Mouse (Mus musculus): ENCODE measurements around the gene Slc25a25. TPM values are rescaled to one million over a fixed set of nuclear protein-coding genes. Genes with fewer than 3 reads are reported as not detected.
A peak's percentile ranks its signal among the peaks of the same experiment; 100 is the strongest.

The Slc25a25 gene
- polyA plus RNA-seq (2012; rRNA removed) = 11.4 and 15.0 TPM in 2 replicates

GRCm38 (mm10) chr2:32450881-32451844 is at the start of gene Slc25a25:
Slc25a25 (minus strand) TSS chr2:32451445.
- TF ChIP-seq POLR2A (IDR thresholded peaks at IDR 0.05; ENCODE audit: low read depth, low read length) = peak; percentile 43
- TF ChIP-seq CTCF (IDR thresholded peaks at IDR 0.05; ENCODE audit: extremely low read depth, insufficient read depth, insufficient read length, insufficient replicate concordance) = no peak
- under 1% methylated on average over 103 of the region's 103 CpGs for WGBS
- peak; percentile 95 for DNase-seq (ENCODE audit: low read depth in 1 of 2, low spot score in 2 of 2)
- no peaks in the 10 kb centered on the region for H3K27me3 ChIP-seq (ENCODE audit: control insufficient read depth, insufficient read depth, low read length)
- H3K36me3 ChIP-seq (ENCODE audit: control insufficient read depth, insufficient read depth, low read length) = peaks cover 7% of the 10 kb centered on the region
- peak within 1 kb of the TSS; percentile 79 for H3K4me3 ChIP-seq (ENCODE audit: extremely low read depth, insufficient read depth, insufficient read length)
- H3K4me1 ChIP-seq (ENCODE audit: control insufficient read depth, insufficient read depth, insufficient read length) = peaks cover 21% of the 10 kb centered on the region
- peak within 1 kb of the TSS; percentile 89 for H3K27ac ChIP-seq (ENCODE audit: insufficient read depth, low read length)

GRCm38 (mm10) chr2:32500461-32500860 is 49.2 kb upstream of the Slc25a25 start:
- DNase-seq (ENCODE audit: low read depth in 1 of 2, low spot score in 2 of 2) = no peak
- H3K27me3 ChIP-seq (ENCODE audit: control insufficient read depth, insufficient read depth, low read length) = no peaks in the 10 kb centered on the region
- no peak overlapping the region for H3K4me3 ChIP-seq (ENCODE audit: extremely low read depth, insufficient read depth, insufficient read length)
- H3K36me3 ChIP-seq (ENCODE audit: control insufficient read depth, insufficient read depth, low read length) = no peaks in the 10 kb centered on the region
- H3K27ac ChIP-seq (ENCODE audit: insufficient read depth, low read length) = no peak overlapping the region
- WGBS = 78% methylated on average over 5 of the region's 5 CpGs
- H3K4me1 ChIP-seq (ENCODE audit: control insufficient read depth, insufficient read depth, insufficient read length) = peaks cover 4% of the 10 kb centered on the region; the same call in 1 of the 2 replicates
- no peak for TF ChIP-seq POLR2A (IDR thresholded peaks at IDR 0.05; ENCODE audit: low read depth, low read length)

GRCm38 (mm10) chr2:32499365-32499764 is 48.1 kb upstream of the Slc25a25 start:
- Histone ChIP-seq H3K27me3 (ENCODE audit: control insufficient read depth, insufficient read depth, low read length) (no peaks in the 10 kb centered on the region), H3K4me1 (ENCODE audit: control insufficient read depth, insufficient read depth, insufficient read length) (peaks cover 11% of the 10 kb centered on the region; the same call in 1 of the 2 replicates), H3K36me3 (ENCODE audit: control insufficient read depth, insufficient read depth, low read length) (no peaks in the 10 kb centered on the region), H3K27ac (ENCODE audit: insufficient read depth, low read length) (0 out of 2 replicates have a peak overlapping the region, but pooled peaks have one; percentile 14), H3K4me3 (ENCODE audit: extremely low read depth, insufficient read depth, insufficient read length) (no peak overlapping the region)
- TF ChIP-seq CTCF (IDR thresholded peaks at IDR 0.05; ENCODE audit: extremely low read depth, insufficient read depth, insufficient read length, insufficient replicate concordance) (no peak), POLR2A (IDR thresholded peaks at IDR 0.05; ENCODE audit: low read depth, low read length) (no peak)
- WGBS = 42% methylated on average over 4 of the region's 4 CpGs
- no peak for DNase-seq (ENCODE audit: low read depth in 1 of 2, low spot score in 2 of 2)

GRCm38 (mm10) chr2:32496190-32496589 is 44.9 kb upstream of the Slc25a25 start:
- Histone ChIP-seq H3K27ac (ENCODE audit: insufficient read depth, low read length) (peak overlapping the region; percentile 76), H3K4me3 (ENCODE audit: extremely low read depth, insufficient read depth, insufficient read length) (no peak overlapping the region), H3K36me3 (ENCODE audit: control insufficient read depth, insufficient read depth, low read length) (no peaks in the 10 kb centered on the region), H3K27me3 (ENCODE audit: control insufficient read depth, insufficient read depth, low read length) (no peaks in the 10 kb centered on the region), H3K4me1 (ENCODE audit: control insufficient read depth, insufficient read depth, insufficient read length) (peaks cover 22% of the 10 kb centered on the region; the same call in 1 of the 2 replicates)
- TF ChIP-seq CTCF (IDR thresholded peaks at IDR 0.05; ENCODE audit: extremely low read depth, insufficient read depth, insufficient read length, insufficient replicate concordance) = no peak
- no peak for TF ChIP-seq POLR2A (IDR thresholded peaks at IDR 0.05; ENCODE audit: low read depth, low read length)
- DNase-seq (ENCODE audit: low read depth in 1 of 2, low spot score in 2 of 2) = no peak
- 20% methylated on average over 5 of the region's 5 CpGs for WGBS

GRCm38 (mm10) chr2:32495185-32495726 is 44.0 kb upstream of the Slc25a25 start:
- peaks cover 22% of the 10 kb centered on the region; the same call in 1 of the 2 replicates for H3K4me1 ChIP-seq (ENCODE audit: control insufficient read depth, insufficient read depth, insufficient read length)
- WGBS = 3% methylated on average over 20 of the region's 20 CpGs
- DNase-seq (ENCODE audit: low read depth in 1 of 2, low spot score in 2 of 2) = peak; percentile 82
- TF ChIP-seq POLR2A (IDR thresholded peaks at IDR 0.05; ENCODE audit: low read depth, low read length) = peak; percentile 1; the same call in 1 of the 2 replicates
- no peak for TF ChIP-seq CTCF (IDR thresholded peaks at IDR 0.05; ENCODE audit: extremely low read depth, insufficient read depth, insufficient read length, insufficient replicate concordance)
- peak overlapping the region; percentile 76 for H3K27ac ChIP-seq (ENCODE audit: insufficient read depth, low read length)
- H3K27me3 ChIP-seq (ENCODE audit: control insufficient read depth, insufficient read depth, low read length) = no peaks in the 10 kb centered on the region
- H3K36me3 ChIP-seq (ENCODE audit: control insufficient read depth, insufficient read depth, low read length) = no peaks in the 10 kb centered on the region
- peak overlapping the region; percentile 18; the same call in 1 of the 2 replicates for H3K4me3 ChIP-seq (ENCODE audit: extremely low read depth, insufficient read depth, insufficient read length)

- no peaks in the 10 kb centered on the region for H3K36me3 ChIP-seq (ENCODE audit: control insufficient read depth, insufficient read depth, low read length)
- 18% methylated on average over 2 of the region's 2 CpGs for WGBS
- peaks cover 21% of the 10 kb centered on the region; the same call in 1 of the 2 replicates for H3K4me1 ChIP-seq (ENCODE audit: control insufficient read depth, insufficient read depth, insufficient read length)
- peak overlapping the region; percentile 76 for H3K27ac ChIP-seq (ENCODE audit: insufficient read depth, low read length)
- no peak for DNase-seq (ENCODE audit: low read depth in 1 of 2, low spot score in 2 of 2)
- no peak for TF ChIP-seq POLR2A (IDR thresholded peaks at IDR 0.05; ENCODE audit: low read depth, low read length)
- no peak for TF ChIP-seq CTCF (IDR thresholded peaks at IDR 0.05; ENCODE audit: extremely low read depth, insufficient read depth, insufficient read length, insufficient replicate concordance)
- H3K4me3 ChIP-seq (ENCODE audit: extremely low read depth, insufficient read depth, insufficient read length) = no peak overlapping the region
- H3K27me3 ChIP-seq (ENCODE audit: control insufficient read depth, insufficient read depth, low read length) = no peaks in the 10 kb centered on the region
Measured at GRCm38 (mm10) chr2:32494522-32494921, 43.3 kb upstream of the Slc25a25 start.

All from spleen, adult 2 months (tissue).